Mouse (Mus musculus): Measurements from ENCODE around the gene Hsd3b6.
"Not testable (repeated sequence)": the region's sequence is repeated elsewhere in the genome, so short reads cannot be mapped to it uniquely, and the experiment has no call there.

The Hsd3b6 gene

GRCm38 (mm10) chr3:98814101-98814670, at the start of gene Hsd3b6:
Gene Hsd3b6, minus strand, starts transcription at chr3:98814443.
- no peak for DNase-seq (ENCODE audit: low read depth, low spot score)

GRCm38 (mm10) chr3:98862800-98863199, 48.6 kb upstream of the Hsd3b6 start:
- DNase-seq (ENCODE audit: low read depth, low spot score) = no peak

DNA sequence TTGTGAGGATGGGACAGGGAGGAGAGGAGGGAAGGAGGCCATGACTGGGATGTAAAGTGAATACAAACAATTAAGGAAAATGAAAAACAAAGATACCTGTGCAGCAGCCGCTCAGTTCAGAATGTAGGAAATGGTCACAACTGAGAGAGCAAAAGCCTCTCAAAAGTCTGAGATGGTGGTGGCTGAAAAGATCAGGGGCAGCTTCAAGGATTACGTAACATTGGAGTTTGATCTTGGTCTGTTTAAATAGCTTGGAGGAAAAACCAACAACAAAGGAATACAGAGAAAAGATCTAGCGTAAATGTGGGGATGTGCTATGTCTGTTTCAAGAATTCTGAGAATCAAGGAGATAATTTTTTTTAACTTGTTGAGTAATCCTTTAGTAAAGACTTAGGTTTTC, 45.3 kb upstream of the Hsd3b6 start, which contains the start of gene Hsd3b1:
Gene Hsd3b1 (minus strand): TSS at position 219 of the 400 bp plus-strand sequence.
- DNase-seq (ENCODE audit: low read depth, low spot score) = no peak

- no peak for DNase-seq (ENCODE audit: low read depth, low spot score)
Observed at GRCm38 (mm10) chr3:98858051-98858450, 43.8 kb upstream of the Hsd3b6 start.

- no peak for DNase-seq (ENCODE audit: low read depth, low spot score)
Observed at GRCm38 (mm10) chr3:98856892-98857291, 42.6 kb upstream of the Hsd3b6 start.

GRCm38 (mm10) chr3:98855160-98855559, 40.9 kb upstream of the Hsd3b6 start:
- DNase-seq (ENCODE audit: low read depth, low spot score) = no peak

DNA sequence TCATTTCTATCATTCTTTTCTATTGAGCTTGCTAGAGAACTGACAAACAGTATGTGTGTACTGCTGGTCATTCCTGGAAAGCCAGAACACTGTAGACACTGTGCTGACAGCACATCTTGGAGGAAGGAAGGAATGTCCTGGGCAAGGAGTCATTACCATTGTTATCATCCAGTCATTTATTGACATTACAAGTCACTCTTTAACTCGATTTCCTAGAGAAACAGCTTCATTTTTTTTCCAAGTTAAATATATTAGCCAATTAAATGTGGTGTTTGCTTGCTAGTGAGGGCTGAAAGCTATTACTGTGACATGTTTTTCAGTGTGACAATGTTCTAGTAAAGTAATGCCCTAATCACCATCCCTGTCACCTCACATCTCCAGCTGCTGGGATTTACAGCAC, 39.4 kb upstream of the Hsd3b6 start:
- no peak for DNase-seq (ENCODE audit: low read depth, low spot score)

DNA sequence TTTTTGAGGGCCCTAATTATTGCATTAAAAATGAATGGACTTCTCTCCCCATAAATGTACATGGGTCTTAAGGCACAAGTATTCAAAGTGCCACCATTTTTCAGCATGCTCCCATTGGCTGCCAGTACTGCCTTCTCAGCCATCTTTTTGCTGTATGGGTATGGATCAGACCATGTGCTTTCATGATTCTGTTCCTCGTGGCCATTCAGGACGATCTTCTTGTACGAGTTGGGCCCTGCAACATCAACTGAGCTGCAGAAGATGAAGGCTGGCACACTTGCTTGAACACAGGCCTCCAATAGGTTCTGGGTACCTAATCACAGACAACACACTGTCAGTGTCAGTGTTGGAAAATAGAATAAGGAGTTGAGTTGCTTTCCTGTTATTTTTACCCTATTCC, 38.8 kb upstream of the Hsd3b6 start:
- no peak for DNase-seq (ENCODE audit: low read depth, low spot score)

DNA sequence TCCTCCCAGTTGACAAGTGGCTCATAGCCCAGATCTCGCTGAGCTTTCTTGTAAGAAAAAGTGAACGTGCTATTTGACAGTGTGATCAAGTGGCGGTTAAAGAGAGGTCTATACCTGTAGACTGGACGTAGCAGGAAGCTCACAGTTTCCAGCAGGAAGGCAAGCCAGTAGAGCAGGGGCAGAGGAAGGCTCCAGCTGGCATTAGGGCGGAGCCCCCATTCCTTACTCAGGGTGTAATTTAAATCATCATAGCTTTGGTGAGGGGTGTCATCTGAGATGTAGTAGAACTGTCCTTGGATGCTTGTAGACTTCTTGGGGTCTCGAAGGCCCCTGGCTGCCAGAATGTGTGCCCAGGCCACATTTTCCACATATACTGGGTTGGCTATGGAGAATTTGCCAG, 38.4 kb upstream of the Hsd3b6 start:
- DNase-seq (ENCODE audit: low read depth, low spot score) = no peak

- no peak for DNase-seq (ENCODE audit: low read depth, low spot score)
Observed at GRCm38 (mm10) chr3:98851853-98852252, 37.6 kb upstream of the Hsd3b6 start.

DNA sequence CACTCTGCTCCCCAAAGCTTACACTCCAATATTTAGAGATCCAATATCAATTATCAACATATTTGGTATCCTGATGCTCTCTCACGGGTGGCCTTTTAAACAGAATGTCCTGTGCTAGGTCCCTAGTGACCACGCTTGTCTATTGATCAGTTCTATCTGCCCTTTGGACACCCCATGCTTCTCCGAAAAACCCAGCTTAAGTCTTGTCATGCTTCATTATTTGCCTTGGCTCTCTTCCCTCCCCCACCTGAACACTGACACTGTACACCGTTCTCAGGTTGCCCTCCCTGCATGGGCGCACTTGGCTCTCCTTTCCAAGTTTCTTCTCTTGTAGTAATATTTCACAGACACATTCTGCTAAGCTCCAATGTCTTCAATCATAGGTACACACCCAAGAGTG, 36.0 kb upstream of the Hsd3b6 start:
- no peak for DNase-seq (ENCODE audit: low read depth, low spot score)

DNA sequence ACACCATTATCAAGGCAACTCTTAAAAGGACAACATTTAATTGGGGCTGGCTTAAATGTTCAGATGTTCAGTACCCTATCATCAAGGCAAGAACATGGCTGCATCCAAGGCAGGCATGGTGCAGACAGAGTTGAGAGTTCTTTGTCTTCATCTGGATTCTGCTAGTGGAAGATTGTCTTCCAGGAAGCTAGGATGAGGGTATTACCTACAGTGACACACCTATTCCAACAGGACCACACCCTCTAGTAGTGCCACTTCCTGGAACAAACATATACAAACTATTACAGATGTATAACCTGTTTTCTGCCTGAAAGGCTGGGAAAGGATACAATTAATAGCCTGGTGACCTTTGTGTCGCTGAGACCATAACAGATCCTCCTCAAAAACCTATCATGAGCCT, 34.7 kb upstream of the Hsd3b6 start:
- no peak for DNase-seq (ENCODE audit: low read depth, low spot score)

DNA sequence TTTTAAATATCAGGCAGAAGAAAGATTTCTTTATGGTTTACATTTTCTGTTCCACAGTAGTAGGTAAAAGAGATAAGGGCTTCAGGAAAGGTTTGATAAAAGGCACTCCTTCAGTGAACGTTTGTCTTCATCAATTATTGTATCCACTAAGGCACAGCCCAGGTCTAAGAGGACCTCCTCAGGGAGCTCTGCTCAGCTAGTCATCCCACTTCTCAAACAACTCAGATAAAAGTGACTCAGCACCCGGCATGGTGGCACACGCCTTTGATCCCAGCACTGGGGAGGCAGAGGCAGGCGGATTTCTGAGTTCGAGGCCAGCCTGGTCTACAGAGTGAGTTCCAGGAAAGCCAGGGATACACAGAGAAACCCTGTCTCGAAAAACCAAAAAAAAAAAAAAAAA, 1.6 kb downstream of the Hsd3b6 start:
- DNase-seq (ENCODE audit: low read depth, low spot score) = not testable (repeated sequence)

- DNase-seq (ENCODE audit: low read depth, low spot score) = not testable (repeated sequence)
Observed at GRCm38 (mm10) chr3:98805032-98805431, 9.2 kb downstream of the Hsd3b6 start.

DNA sequence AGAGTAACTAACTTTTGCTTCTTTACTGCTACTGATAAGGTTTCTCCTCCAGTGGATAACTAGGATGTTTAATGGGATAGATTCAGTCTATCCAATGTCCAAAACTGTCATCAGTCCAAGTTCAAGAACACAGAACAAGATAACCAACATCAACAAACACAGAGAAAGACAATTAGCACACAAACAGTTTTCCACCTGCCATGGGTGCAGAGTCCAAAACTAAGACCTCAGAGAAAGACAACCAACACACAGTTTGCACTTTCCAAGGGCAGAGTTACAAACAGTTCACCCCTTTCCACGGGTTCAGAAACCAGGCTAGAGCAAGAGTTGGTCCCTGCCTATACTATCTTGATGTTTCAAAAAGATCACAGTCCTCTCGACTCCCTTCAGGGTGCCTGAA, 27.7 kb downstream of the Hsd3b6 start:
- no peak for DNase-seq (ENCODE audit: low read depth, low spot score)

DNA sequence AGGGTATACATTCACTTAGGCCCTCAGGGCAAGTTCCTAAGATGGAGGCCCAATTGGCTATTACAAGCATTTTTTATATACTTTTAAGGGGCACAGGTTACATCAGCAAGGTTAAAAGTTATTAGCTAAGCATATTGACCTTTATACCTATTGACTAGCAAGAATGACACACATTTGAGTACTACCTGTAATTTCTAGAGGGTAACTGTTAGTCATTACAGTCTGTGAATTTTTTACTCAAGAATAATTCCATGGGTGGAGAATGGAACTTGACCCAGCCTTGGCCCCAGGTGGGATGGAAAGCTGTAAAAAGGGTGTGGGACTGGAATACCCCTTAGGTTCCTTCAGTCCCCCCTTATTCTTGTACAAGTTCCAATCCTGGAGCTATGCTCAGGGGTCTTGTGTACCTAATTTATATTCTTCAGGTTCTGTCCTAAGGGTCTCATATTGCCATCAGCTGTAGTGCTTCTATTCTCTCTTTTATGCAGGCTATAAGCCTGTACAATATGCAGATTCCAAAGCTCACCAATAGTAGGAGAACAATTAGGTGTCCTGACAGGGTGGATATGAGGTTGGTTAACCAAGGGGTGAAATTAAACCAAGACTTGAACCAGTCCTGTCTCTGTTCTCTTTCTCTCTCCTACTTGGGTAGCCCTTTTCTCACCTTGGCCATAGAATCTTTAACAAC, 31.9 kb downstream of the Hsd3b6 start:
- no peak for DNase-seq (ENCODE audit: low read depth, low spot score)

GRCm38 (mm10) chr3:98780921-98781320, 33.3 kb downstream of the Hsd3b6 start:
- no peak for DNase-seq (ENCODE audit: low read depth, low spot score)

DNA sequence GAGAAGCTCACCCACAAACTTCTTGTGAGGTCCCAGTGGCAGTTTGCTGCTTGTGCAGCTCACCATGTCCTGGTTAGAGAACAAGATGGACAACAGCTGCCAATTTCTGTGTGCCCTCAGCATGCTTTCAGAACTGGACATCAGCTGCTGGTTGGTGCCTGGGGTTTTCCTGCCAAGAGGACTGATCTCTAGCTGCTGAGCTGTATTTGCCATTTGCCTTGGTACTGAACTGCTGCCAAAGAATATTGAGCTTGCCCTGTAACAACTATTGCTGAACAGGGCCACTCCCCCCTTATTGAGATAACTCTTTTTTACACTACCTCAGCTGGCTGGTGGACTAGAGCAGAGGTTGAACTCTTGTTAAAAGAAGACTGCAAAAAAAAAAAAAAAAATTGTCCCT, 50.1 kb downstream of the Hsd3b6 start:
- DNase-seq (ENCODE audit: low read depth, low spot score) = no peak

DNA sequence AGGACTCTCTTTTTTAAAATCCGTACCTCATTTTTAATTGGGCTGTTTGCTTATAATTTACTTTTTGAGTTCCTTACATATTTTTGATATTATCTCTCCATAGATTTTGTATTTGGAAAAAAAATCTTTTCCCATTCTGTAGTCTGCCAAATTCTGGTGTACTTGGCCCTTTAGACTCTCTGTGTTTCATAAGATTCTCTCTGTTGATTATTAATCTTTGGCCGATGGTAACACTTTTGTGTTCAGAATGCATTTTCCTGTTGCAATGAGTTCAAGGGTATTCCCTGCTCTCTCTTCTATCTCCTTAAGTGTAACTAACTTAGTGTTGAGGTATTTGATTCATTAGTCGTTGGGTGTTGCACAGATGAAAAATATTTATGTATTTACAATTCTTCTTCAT, 57.4 kb downstream of the Hsd3b6 start:
- no peak for DNase-seq (ENCODE audit: low read depth, low spot score)

Measured in A20 (cell line).